Mouse (Mus musculus): ENCODE data around the gene Ephb1. TPM values are rescaled to one million over a fixed set of nuclear protein-coding genes. Genes with fewer than 3 reads are reported as not detected.

The Ephb1 gene
- total RNA-seq, 2 experiments from 2014 or later: 25.8 to 26.6 TPM

DNA sequence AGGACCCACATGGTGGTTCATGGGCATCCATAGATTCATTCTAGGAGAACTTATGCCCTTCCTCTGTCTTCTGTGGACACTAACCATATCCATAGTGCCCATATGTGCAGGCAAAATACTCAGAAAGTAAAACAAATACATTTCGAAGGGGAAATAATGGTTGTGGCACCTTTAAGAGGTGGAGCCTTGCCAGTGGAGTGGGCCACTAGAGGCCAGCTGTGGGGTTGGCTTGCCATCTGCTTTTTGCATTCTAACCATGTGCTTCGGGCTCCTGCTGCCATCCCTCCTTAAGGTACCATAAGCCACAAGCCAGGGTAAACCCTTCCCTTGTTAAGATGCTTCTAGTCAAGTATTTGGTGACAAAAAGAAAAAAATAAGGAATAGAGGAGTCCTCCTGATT is 373.3 kb downstream of the Ephb1 start:
- no peak for DNase-seq

DNA sequence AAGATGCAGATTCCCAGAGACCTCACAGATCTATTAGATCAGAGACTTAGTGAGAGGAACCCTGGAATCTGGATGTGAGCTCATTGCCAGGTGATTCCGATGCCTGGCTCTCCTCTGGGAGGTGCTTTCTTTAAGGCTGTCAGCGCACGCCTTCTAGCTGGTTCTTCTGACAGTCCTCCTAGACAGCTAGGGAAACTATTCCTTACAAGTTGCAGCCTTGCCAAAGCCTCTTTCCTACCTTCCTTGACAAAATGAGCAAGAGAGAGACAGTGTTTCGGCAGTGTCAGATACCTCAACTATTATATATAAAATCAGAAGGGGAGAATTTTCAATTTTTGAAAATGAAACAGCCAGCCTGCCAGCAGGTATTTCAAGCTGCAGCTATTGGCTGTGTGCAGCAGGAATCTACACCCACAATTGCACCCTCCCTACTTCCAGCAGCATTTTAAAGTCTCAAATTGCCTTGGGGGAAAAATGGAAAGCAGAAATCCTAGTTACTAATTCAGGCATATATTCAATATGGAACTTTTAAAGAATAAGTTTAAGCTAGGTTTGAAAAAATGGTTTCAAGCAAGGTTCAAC is 377.5 kb downstream of the Ephb1 start:
- DNase-seq: no peak

DNA sequence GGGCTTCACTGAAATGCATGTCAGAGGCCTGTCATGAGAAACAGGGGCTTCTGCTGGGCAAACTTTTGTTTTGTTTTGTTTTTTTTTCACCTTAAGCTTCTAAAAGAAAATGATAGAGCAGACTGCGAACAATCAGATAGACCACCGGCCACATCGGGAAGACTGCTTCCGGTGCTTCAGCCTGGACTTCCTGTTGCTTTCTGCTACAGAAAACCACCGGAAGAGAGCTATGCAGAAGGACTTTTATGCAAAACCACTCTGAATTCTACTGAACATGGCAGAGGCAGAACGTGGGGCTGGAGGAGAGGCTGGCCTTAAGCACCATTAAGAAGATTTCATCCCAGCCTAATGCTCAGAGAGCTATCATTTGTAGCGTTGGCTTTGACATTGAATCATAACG is 382.2 kb downstream of the Ephb1 start:
- no peak for DNase-seq

DNA sequence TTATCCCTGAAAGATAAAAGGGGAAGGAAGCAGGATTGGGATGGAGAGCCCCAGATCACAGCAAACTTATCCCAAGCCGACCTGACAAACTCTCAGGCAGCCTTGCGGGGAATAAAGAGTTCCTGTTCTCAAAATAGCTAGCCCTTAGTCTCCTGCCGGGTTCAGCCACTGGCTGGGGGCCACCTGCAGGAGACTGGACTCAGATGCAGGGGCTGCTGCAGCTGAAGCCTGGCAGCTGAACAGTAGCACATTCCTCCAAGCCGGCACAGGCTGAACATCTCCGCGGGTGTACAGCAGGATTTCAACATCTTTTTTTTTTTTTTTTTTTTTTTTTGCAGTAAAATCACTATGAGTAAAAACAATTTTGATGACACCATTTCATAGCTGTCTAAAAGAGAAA is 382.7 kb downstream of the Ephb1 start:
- no peak for DNase-seq

DNA sequence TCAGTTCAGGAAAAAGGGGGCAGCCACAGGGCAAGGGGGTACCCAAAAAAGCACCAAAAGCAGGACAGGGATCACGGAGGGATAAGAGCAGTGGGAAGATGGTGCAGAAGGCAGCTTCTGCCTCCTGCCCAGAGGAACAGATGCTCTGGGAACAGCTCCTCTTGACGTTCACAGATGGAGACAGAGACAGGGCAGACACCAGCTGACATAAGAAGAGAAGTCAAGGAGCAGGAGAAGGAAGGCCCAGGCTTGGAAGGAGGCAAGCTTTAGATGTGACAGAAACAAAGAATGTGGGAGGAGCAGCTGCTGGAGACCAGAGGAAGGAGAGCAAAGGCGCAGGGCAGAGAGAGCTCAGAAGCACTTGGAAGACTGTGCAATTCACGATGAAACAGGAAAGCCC is 398.3 kb downstream of the Ephb1 start:
- peak in 1 of 2 experiments; percentile 21 for DNase-seq

DNA sequence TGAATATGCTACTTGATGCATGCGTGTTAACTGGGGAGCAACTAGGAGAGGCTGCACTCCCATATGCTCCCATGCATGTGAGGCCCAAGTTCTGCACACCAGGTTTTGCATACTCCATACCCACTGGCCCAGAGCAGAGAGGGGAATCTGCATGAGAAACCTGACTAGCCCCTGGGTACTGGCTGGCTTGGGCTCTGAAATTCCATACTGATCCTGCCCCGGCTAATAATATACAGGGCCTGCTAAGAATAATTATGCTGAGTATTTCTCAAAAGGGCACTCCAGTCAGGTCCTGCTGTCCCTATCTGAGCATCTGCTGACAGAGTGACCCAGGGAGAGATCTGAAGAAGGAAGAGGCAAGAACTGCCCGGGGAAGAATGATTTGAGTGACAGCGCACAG is 400.0 kb downstream of the Ephb1 start:
- DNase-seq: no peak

DNA sequence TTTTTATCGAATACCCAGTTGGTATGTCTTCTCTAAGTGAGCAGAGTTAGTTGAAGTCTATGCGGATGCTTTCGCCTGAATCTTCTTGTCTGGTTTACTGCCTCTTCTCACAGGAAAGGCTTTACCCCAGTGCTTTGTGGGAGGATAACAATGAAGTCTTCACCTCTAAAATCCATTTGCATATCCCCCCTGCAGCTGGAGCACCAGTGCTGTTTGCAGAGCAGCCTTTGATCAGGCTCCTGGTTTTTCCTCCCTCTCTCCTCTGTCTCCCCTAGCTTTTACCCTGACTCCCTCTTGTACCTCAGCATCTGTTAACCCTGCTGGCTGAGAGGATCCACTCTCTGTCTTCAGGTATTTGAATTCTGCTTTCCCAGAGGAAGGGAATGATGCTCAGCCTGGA is 404.4 kb downstream of the Ephb1 start:
- no peak for DNase-seq

DNA sequence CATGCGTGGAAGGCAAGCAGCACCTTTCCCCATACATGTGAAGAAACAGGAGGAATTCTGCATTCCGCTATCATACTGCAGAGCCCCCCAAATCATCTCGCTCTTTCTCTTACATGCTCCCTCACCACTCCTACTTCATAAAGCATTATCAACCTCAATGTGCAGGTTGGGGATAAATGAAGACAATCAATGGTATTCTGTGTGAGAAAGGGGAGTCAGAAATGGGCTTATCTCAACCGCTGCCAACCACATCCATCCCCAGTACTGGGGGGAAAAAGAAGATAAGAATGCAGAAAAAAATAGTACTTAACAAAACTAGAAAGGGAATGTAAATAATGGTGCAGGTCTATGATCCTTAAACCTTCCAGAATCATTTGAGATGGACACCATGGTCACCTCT is 408.7 kb downstream of the Ephb1 start:
- no peak for DNase-seq

DNA sequence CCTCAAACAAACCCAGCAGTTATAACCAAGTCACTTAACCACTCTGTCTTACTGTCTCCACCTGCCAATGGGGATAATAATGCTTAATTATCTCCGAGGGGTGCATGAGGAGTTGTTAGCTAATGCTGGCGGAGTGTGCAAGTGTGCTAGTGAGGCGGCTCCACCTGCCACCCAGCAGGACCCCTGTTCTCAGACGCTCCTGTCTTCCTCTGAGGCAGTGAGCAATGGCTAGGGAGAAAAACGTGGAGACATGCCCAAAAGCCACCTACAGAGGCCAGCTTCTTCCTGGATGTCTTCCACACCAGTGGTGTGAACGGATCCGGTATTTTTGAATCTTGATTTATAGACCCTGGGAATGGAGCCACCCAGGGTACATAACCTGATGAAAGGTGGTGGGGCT is 409.2 kb downstream of the Ephb1 start:
- DNase-seq: no peak

DNA sequence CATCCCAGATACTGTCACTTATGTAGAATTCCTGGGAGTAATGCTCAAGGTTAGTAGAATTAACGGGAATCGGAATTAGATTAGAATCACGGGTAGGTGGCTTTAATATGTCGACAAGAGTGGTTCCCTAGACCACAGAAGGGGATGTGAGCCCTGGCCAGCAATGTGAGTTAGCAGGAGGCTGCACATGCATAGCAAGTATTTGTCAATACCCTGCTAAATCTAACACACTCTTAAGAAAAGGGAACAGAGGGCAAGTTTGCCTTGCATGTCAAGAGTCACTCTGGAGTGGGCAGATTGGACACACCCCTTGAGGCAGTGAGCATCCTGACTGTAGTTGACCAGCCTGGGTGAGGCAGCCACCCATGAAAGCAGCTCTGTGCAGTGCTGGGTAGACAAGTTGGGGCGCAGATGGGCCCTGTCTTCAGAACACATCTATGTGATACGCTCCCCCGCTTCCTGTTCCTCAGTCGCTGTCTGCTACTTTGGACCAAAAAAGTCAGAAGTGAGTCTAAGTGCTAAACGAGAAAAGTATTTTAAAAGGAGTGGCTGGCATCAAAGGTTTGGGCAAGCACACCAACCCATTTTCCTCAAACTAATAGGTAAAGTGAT is 412.3 kb downstream of the Ephb1 start:
- peak; percentile 11 to 15 for DNase-seq

DNA sequence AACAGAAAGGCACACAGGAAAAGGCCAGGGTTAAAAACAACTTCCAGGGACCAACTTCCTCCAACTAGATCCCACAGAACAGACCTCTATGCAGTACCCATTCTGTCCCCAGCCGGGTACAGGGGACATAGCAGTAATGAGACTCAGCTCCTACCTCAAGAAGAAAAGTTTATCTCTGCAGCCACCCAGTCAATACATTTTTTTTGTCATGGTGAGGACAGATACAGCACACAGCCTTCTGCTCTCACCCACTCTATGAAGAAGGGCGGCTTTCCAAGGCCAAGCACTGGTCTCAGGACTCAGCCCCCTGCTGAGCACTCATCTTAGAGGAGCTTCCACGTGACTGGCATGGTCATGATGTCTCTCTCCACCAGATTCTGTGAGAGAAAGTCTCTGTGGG is 414.3 kb downstream of the Ephb1 start:
- DNase-seq: no peak

DNA sequence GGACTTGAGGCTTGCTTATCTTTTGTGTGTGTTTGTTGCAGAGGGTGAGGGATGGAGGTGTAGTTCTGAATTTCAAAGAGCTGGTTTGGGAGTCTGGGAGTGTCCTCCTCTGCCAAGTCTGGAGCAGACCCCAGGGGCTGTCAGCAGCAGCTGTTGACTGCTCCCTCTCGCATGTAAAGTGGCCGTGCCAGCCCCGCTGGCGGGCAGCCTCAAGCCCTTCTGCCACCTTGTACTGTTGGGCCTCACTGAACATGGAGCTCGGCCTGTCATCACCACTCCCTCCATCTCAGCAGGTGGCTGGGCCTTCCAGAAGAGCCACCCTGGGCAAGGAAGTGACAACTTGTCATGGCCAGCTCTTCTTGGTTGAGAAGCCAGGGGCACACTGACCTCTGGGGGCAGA is 415.5 kb downstream of the Ephb1 start:
- DNase-seq: peak in 1 of 2 experiments; percentile 14

DNA sequence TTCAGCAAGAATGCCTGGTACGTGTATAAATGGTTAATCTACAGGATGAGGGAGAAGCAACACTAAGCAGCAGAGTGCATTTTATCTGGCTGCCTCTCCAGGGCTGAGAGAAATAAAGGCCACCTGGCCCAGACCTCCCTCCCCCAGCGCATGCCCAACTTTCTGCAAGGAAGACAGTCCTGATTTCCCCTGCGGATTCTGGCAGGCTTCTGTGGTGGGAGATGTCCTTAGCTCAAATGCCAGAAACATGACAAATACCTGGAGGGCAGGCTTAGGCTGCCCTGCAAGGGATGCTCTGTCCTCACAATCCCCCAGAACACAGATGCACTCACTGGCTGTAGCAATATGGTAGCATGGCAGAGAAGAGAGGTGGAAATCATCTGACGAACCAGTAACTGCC is 416.4 kb downstream of the Ephb1 start:
- no peak for DNase-seq

DNA sequence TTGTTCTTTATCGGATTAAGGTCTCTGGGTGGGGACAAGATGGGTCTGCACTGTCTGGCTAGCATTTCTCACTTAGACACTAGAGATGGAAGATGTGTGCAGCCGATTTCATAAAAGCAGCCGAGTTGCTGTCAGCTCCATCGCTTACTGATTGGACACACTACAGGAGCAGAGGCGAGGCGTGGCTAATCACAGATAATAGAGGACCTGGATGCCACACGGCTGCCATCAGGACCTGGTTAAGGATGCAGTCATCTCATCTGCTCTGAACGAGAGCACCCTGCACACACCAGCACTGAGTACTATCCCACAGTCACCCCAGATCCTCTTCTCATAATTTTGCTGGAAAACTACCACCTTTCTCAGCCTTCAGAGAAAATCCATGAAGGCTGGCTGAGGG is 419.6 kb downstream of the Ephb1 start:
- no peak for DNase-seq

DNA sequence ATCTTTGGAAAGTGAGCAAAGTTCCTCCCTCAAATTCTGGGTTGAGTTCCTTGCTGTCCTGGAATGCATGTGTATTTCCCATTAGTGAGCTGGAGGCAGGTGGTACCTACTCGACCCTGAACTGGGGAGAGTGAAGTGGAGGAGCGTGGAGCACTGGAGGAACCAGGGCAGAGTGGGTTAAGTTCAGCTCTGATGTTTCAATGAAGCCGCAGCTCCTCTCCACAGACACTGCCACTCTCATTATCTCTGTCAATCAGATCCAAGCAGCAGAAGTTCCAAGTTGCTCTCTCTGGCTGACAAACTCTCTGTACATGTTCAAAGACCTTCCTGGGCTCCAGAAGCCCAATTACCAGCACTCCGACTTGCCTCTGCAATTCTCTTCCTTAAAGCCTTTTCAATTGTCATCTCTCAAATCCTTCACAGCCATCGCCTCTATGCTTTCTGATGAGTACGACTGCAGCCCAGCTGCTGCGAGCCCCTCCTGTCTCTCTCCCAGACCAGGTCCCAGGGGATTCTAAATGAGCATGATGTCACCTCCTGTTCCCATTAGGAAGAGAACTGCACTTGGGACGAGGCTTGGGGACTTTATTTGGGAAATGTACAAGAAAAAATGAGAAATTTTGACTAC is 420.4 kb downstream of the Ephb1 start:
- DNase-seq: no peak

DNA sequence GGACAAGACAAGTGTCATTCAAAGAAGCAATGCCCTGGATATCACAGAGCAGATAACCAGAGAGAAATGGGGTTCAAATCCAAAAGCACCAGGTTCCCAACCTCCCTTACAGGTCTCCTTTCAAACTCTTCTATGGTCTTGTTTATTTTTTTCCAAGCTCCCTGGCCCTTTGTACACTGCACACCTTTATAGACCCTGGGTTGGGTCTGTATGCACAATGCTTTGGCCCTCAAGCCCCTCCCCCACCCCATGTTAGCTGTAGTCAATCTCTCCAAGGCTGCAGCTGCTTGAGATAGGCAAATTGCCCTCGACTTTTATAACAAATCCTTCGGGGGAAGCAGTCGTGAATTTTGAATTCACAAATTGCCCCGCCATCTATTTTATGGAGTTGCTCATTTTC is 429.7 kb downstream of the Ephb1 start:
- no peak for DNase-seq

DNA sequence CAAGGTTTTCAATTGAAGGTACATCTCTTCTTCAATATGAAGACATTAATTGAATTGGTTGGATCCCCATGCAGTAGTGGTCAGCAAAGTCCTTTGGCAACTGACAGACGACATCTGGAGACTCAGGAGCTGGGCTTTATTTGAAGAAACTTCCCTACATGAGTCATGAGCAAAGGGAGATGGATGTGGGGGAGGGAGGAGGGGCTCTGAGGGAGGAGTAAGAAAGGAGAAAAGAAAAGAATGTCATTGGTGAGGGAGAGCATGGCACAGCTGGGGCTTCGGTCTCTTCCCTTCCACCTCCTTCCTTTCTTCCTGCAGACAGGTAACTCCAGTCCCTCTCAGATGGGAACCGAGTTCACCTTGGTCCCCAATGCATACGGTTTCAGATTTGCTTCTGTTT is 431.6 kb downstream of the Ephb1 start:
- no peak for DNase-seq

DNA sequence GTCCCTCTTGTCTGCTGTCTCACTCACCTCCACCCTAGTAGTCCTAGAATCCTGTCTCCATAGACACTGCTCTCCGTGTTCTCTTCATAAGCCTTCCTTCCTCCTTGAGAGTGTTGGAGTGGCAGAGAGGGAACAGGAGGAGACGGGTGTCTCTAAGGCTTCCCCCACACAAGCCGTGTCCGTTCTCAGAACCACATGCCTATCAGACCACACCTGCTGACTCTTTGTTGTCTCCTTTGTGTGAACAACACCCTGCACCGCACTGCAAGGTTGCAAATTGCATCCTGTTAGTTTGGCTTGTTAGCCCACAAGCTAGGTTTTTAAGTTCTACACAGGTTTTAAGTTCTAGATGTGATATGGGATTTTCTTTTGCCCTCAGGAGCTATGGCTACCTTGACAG is 435.2 kb downstream of the Ephb1 start:
- DNase-seq: no peak

DNA sequence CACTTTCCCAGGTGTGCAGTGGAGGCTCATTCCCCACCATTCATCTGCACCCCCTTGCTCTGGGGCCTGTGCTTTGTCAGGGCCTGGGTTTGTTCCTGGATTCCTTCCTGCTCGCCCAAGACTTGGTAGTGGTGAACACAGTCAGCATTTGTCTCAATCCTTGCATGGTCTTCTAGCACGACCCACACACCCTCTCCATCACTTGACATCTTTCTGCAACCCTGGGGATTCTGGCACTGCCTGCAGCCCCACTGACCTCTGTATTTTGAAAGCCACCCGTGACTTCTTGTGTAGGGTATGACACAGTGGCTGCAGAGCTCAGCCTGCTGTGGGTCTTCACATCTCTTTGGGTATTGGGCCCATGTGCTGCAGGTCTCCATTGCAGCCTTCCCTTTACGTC is 435.7 kb downstream of the Ephb1 start:
- no peak for DNase-seq

DNA sequence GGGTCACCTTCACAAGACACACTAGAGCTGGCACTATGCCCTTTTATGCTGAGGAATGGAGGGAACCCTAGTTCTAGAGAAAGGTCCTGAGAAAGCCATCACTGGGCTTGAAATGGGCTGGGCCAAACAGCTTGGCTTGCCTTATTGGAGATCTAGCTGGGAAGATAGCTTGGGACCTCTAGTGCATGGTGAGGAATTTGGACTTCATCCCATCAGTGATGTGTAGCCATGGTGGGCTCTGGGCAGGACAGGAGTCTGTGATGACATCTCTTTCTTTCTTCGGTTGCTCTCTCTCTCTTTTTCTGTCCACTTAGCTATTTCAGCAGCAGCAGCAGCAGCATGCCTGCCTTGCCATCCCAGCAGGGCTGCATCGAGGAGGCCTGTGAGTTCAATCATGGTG is 439.4 kb downstream of the Ephb1 start:
- DNase-seq: no peak

DNA sequence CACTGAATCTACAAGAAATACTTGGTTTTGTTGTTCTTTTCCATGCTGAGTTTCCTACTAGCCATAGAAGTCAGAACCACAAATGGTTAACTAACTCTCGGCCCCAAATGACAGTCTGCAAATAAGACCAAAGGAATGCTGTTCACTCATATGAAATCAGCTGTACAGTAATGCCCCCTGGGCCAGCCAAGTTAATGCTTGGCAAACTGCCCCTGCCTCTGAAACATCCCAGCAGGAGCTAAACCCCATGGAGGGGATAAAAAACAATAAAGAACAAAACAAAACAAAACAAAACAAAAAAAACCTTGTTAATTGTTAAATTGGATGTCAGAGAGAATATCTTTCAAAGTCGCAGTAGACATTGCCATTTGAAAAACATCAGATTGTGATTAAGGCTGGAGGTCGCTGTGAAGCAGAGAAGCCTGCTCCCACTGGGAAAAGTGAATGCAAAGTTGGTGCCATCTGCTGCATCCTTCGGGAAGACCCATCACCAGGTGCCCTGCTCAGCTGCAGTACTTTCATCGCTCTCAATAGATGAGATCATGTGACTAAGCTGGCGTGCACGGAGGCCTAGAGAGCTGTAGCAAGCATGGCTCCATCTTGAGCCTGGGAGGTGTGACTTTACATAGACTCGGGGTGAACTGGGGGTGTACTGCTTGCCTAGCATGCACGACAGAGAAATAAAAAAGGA is 443.2 kb downstream of the Ephb1 start:
- DNase-seq: peak in 1 of 2 experiments; percentile 12

DNA sequence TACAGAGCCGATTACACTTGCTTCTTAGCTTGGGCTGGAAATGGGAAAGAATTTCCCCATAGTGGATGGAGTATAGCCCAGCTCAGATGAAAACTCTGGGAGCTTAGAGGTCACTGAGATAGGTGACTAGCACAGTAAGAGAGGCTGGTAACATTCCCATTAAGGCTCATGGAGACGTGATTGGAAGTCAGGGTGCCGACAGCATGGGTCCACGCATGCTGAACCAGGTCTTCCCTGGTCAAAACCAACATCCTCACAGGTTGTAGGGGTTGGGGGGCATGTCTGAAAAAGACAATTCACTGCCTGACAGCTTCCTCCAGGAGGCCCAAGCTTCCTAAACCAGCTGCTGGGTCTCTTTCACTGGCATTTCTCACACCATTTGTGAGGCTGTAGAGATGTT is 445.0 kb downstream of the Ephb1 start:
- DNase-seq: no peak

DNA sequence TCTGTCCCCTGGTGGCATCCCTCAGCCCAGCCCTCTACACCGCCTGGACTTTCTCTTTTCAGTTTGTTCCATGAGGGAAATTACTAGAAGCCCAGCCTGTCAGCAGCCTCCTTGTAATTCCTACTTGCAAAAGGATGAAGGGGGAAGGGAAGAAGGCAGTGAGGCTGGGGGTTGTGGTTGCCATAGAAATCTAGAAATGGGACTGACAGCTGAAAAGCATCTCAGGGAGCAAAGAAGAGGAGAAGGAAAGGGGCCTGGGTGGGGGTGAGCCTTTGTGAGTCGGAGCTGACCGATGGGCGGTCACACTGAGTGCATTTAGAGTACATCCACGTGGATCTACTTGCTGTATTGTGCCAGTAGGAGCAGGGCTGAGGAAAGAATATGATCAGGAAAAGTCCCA is 445.6 kb downstream of the Ephb1 start:
- no peak for DNase-seq

DNA sequence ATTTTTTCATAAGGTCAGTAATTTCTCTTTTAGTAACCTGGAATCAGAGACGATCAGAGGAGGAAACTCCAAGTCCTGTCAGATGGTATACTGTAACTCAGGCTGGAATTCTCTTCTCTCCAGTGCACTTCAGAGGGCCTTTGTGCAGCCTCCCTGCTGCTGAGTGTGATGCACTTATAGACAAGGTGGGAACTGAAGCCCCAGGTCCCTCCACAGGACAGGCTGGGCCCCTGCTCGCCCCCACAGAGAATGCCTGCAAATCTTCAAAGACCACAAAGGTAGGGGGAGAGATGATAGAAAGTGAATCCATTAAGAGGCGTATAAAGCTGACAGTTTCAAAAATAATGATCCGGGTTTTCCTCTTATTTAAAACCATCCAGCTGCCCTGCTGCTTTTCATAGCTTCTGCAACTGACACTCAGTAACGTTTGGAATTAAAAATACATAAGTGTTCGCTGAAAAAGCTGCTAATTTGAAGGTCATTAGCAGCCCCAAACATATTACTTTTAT is 446.7 kb downstream of the Ephb1 start:
- no peak for DNase-seq
